Mouse (Mus musculus) kidney, postnatal 4 days (tissue): ENCODE results near the gene Gpr176.

ENCODE experiments used
- DNase-seq, 2 experiments: peaks; one replicate each; pipeline ENCODE4 v3.0.0; 2021; ENCODE audit warnings: mixed read lengths in 2 of 2

Gene Gpr176

GRCm38 (mm10) chr2:118372561-118372900, 688 bp downstream of the Gpr176 start:
- no peak for DNase-seq

GRCm38 (mm10) chr2:118371841-118372240, 1.4 kb downstream of the Gpr176 start:
- no peak for DNase-seq

GRCm38 (mm10) chr2:118355138-118355719, 18.0 kb downstream of the Gpr176 start:
- DNase-seq: no peak

- peak; percentile 32 to 50 for DNase-seq
These were observed 19.3 kb downstream of the Gpr176 start for GRCm38 (mm10) chr2:118353916-118354403.

GRCm38 (mm10) chr2:118353498-118353897, 19.7 kb downstream of the Gpr176 start:
- peak in 1 of 2 experiments; percentile 12 for DNase-seq

GRCm38 (mm10) chr2:118345535-118345934, 27.7 kb downstream of the Gpr176 start:
- DNase-seq: no peak

GRCm38 (mm10) chr2:118343897-118344296, 29.3 kb downstream of the Gpr176 start:
- DNase-seq: no peak

GRCm38 (mm10) chr2:118341295-118341694, 31.9 kb downstream of the Gpr176 start:
- no peak for DNase-seq

- no peak for DNase-seq
These were observed 37.1 kb downstream of the Gpr176 start for GRCm38 (mm10) chr2:118336084-118336483.

GRCm38 (mm10) chr2:118322663-118323062, 50.6 kb downstream of the Gpr176 start:
- no peak for DNase-seq

- DNase-seq: no peak
These were observed 51.4 kb downstream of the Gpr176 start for GRCm38 (mm10) chr2:118321804-118322203.

GRCm38 (mm10) chr2:118321094-118321493, 52.1 kb downstream of the Gpr176 start:
- no peak for DNase-seq

GRCm38 (mm10) chr2:118320519-118320918, 52.7 kb downstream of the Gpr176 start:
- no peak for DNase-seq

- DNase-seq: no peak
These were observed 54.0 kb downstream of the Gpr176 start for GRCm38 (mm10) chr2:118319176-118319575.

- DNase-seq: no peak
These were observed 56.3 kb downstream of the Gpr176 start for GRCm38 (mm10) chr2:118316939-118317338.

- no peak for DNase-seq
These were observed 57.4 kb downstream of the Gpr176 start for GRCm38 (mm10) chr2:118315656-118316402.

- DNase-seq: no peak
These were observed 65.7 kb downstream of the Gpr176 start for GRCm38 (mm10) chr2:118307561-118307960.

- DNase-seq: no peak
These were observed 66.3 kb downstream of the Gpr176 start for GRCm38 (mm10) chr2:118306966-118307365.

GRCm38 (mm10) chr2:118306522-118306895, 66.7 kb downstream of the Gpr176 start:
- no peak for DNase-seq

GRCm38 (mm10) chr2:118305827-118306521, 67.2 kb downstream of the Gpr176 start:
- DNase-seq: no peak

- DNase-seq: no peak
These were observed 69.8 kb downstream of the Gpr176 start for GRCm38 (mm10) chr2:118303456-118303855.

- no peak for DNase-seq
These were observed 71.6 kb downstream of the Gpr176 start for GRCm38 (mm10) chr2:118301656-118302055.

- DNase-seq: no peak
These were observed 72.1 kb downstream of the Gpr176 start for GRCm38 (mm10) chr2:118301041-118301545.

- DNase-seq: no peak
These were observed 73.2 kb downstream of the Gpr176 start for GRCm38 (mm10) chr2:118299981-118300380.
